Mouse (Mus musculus) C2C12 (cell line): ENCODE measurements around the gene Magi1. TPM values are rescaled to one million over a fixed set of nuclear protein-coding genes. Genes with fewer than 3 reads are reported as not detected.

ENCODE experiments used
- H3K27me3 ChIP-seq: one replicate; pipeline ENCODE4 v1.6.1; 2011; ENCODE audit not compliant: control insufficient read depth, insufficient read depth, insufficient read length
- H3K36me3 ChIP-seq: one replicate; pipeline ENCODE4 v1.6.1; 2011; ENCODE audit not compliant: control insufficient read depth, insufficient read depth
- H3K4me3 ChIP-seq: one replicate; pipeline ENCODE4 v1.5.1; 2011; ENCODE audit warnings: mild to moderate bottlenecking, control low read depth; ENCODE audit not compliant: poor library complexity, insufficient read depth, severe bottlenecking
- H3K79me2 ChIP-seq: one replicate; pipeline ENCODE4 v1.6.1; 2011; ENCODE audit not compliant: control insufficient read depth, insufficient read depth
- H3K79me3 ChIP-seq: one replicate; pipeline ENCODE4 v1.6.1; 2011; ENCODE audit warnings: low read depth, control low read depth
- H3ac ChIP-seq: one replicate; pipeline ENCODE3; 2011; ENCODE audit warnings: low read depth; ENCODE audit not compliant: control insufficient read depth, insufficient read length
- CEBPB ChIP-seq: IDR thresholded peaks from one replicate; pipeline ENCODE4 v1.6.1; 2011; ENCODE audit warnings: low read depth, mild to moderate bottlenecking, control low read depth, moderate library complexity
- CTCF ChIP-seq: IDR thresholded peaks from one replicate; pipeline ENCODE4 v1.5.1; 2011; ENCODE audit not compliant: control insufficient read depth, insufficient read depth, insufficient read length
- FOSL1 ChIP-seq: IDR thresholded peaks from one replicate; pipeline ENCODE4 v1.8.0; 2011; ENCODE audit warnings: mild to moderate bottlenecking, low read length; ENCODE audit not compliant: poor library complexity, insufficient read depth, severe bottlenecking
- MAX ChIP-seq: IDR thresholded peaks from one replicate; pipeline ENCODE4 v1.6.1; 2011; ENCODE audit warnings: mild to moderate bottlenecking, control low read depth
- MYOD1 ChIP-seq: IDR thresholded peaks from one replicate; pipeline ENCODE4 v1.6.1; 2011; ENCODE audit warnings: low read depth; ENCODE audit not compliant: control insufficient read depth, insufficient read length
- MYOG ChIP-seq: IDR thresholded peaks from one replicate; pipeline ENCODE4 v1.6.1; 2011; ENCODE audit not compliant: control insufficient read depth, insufficient read length; ENCODE audit errors: extremely low read depth
- USF1 ChIP-seq: IDR thresholded peaks from one replicate; pipeline ENCODE4 v1.6.1; 2011; ENCODE audit warnings: low read depth, mild to moderate bottlenecking, control low read depth, moderate library complexity
- polyA plus RNA-seq: library from polyadenylated mRNA; unstranded; fragments of >200 nt; fragmentation: generic; extraction: Trizol; gene quantifications from one replicate; pipeline ENCODE4 v1.2.1, GENCODE M21; 2012; ENCODE audit warnings: missing spikeins

The Magi1 gene
- polyA plus RNA-seq, 1 experiment = 3.8 TPM

- Histone ChIP-seq H3K27me3 (no peaks in the 10 kb centered on the region), H3K79me3 (no peaks in the 10 kb centered on the region), H3K36me3 (no peaks in the 10 kb centered on the region), H3K79me2 (no peaks in the 10 kb centered on the region), H3K4me3 (no peak overlapping the region), H3ac (no peak overlapping the region)
- no peak for TF ChIP-seq MAX
- TF ChIP-seq FOSL1 = no peak
- no peak for TF ChIP-seq MYOD1
- TF ChIP-seq CEBPB = no peak
- no peak for TF ChIP-seq CTCF
- no peak for TF ChIP-seq USF1
- TF ChIP-seq MYOG = no peak
Observed at GRCm38 (mm10) chr6:93845498-93845897, 438.2 kb downstream of the Magi1 start.

- Histone ChIP-seq H3K4me3 (no peak overlapping the region), H3K27me3 (no peaks in the 10 kb centered on the region), H3ac (no peak overlapping the region), H3K79me3 (no peaks in the 10 kb centered on the region), H3K36me3 (no peaks in the 10 kb centered on the region), H3K79me2 (no peaks in the 10 kb centered on the region)
- TF ChIP-seq CTCF = no peak
- TF ChIP-seq MYOG = no peak
- no peak for TF ChIP-seq MYOD1
- TF ChIP-seq CEBPB = no peak
- TF ChIP-seq FOSL1 = no peak
- no peak for TF ChIP-seq USF1
Observed at GRCm38 (mm10) chr6:93845080-93845479, 438.6 kb downstream of the Magi1 start.

GRCm38 (mm10) chr6:93844576-93844975, 439.1 kb downstream of the Magi1 start:
- Histone ChIP-seq H3K79me2 (no peaks in the 10 kb centered on the region), H3K4me3 (no peak overlapping the region), H3K79me3 (no peaks in the 10 kb centered on the region), H3ac (no peak overlapping the region), H3K27me3 (no peaks in the 10 kb centered on the region), H3K36me3 (no peaks in the 10 kb centered on the region)
- TF ChIP-seq FOSL1 (no peak), MYOD1 (no peak), MAX (no peak), CTCF (no peak), CEBPB (no peak), MYOG (no peak), USF1 (no peak)

- TF ChIP-seq FOSL1 = no peak
- TF ChIP-seq CEBPB = no peak
- TF ChIP-seq CTCF = no peak
- no peak for TF ChIP-seq MAX
- no peak for TF ChIP-seq MYOG
- TF ChIP-seq USF1 = no peak
- TF ChIP-seq MYOD1 = no peak
- Histone ChIP-seq H3K27me3 (no peaks in the 10 kb centered on the region), H3K36me3 (no peaks in the 10 kb centered on the region), H3K4me3 (no peak overlapping the region), H3K79me3 (no peaks in the 10 kb centered on the region), H3ac (no peak overlapping the region), H3K79me2 (no peaks in the 10 kb centered on the region)
Observed at GRCm38 (mm10) chr6:93838398-93838797, 445.3 kb downstream of the Magi1 start.

- H3ac ChIP-seq = no peak overlapping the region
- no peak for TF ChIP-seq USF1
- TF ChIP-seq CEBPB = no peak
- TF ChIP-seq MYOG = no peak
- TF ChIP-seq FOSL1 = no peak
- no peak for TF ChIP-seq MAX
- no peak for TF ChIP-seq CTCF
- no peak for TF ChIP-seq MYOD1
- no peaks in the 10 kb centered on the region for H3K36me3 ChIP-seq
- no peaks in the 10 kb centered on the region for H3K79me2 ChIP-seq
- no peak overlapping the region for H3K4me3 ChIP-seq
- H3K79me3 ChIP-seq = no peaks in the 10 kb centered on the region
- H3K27me3 ChIP-seq = no peaks in the 10 kb centered on the region
Observed at GRCm38 (mm10) chr6:93836585-93836984, 447.1 kb downstream of the Magi1 start.

- Histone ChIP-seq H3K27me3 (no peaks in the 10 kb centered on the region), H3K79me2 (no peaks in the 10 kb centered on the region), H3K36me3 (no peaks in the 10 kb centered on the region), H3K79me3 (no peaks in the 10 kb centered on the region), H3K4me3 (no peak overlapping the region), H3ac (no peak overlapping the region)
- TF ChIP-seq MYOD1 (no peak), USF1 (no peak), CTCF (no peak), FOSL1 (no peak), CEBPB (no peak), MAX (no peak), MYOG (no peak)
Observed at GRCm38 (mm10) chr6:93835211-93835610, 448.5 kb downstream of the Magi1 start.
